Mouse (Mus musculus) liver, embryonic 12.5 days (tissue): ENCODE data around the gene Gm29106. TPM values are rescaled to one million over a fixed set of nuclear protein-coding genes. Genes with fewer than 3 reads are reported as not detected.
"Not testable (repeated sequence)": the region's sequence is repeated elsewhere in the genome, so short reads cannot be mapped to it uniquely, and the experiment has no call there.

Experiments used
- ATAC-seq: fragments of 200-750 bp; cut with Nextera tagmentation; 2 replicates; pipeline ENCODE4 v1.8.0; 2017; ENCODE audit warnings: moderate number of reproducible peaks, mild to moderate bottlenecking, moderate library complexity
- H3K27ac ChIP-seq: fragments of 300-500 bp; sonication (generic); 2 replicates; pipeline ENCODE4 v1.5.1; 2016; ENCODE audit warnings: mild to moderate bottlenecking
- H3K27me3 ChIP-seq: fragments of 300-500 bp; sonication (generic); replicated peaks from 2 replicates; pipeline ENCODE4 v1.6.1; 2016; ENCODE audit warnings: mild to moderate bottlenecking, moderate library complexity
- H3K36me3 ChIP-seq: fragments of 300-500 bp; sonication (generic); 2 replicates; pipeline ENCODE4 v1.6.1; 2016; ENCODE audit warnings: mild to moderate bottlenecking, moderate library complexity
- H3K4me1 ChIP-seq: fragments of 300-500 bp; sonication (generic); 2 replicates; pipeline ENCODE4 v1.6.1; 2016
- H3K4me2 ChIP-seq: fragments of 300-500 bp; sonication (generic); 2 replicates; pipeline ENCODE4 v1.6.1; 2016; ENCODE audit warnings: mild to moderate bottlenecking, moderate library complexity
- H3K4me3 ChIP-seq: fragments of 300-500 bp; sonication (generic); 2 replicates; pipeline ENCODE4 v1.5.1; 2016; ENCODE audit warnings: mild to moderate bottlenecking, moderate library complexity
- H3K9ac ChIP-seq: fragments of 300-500 bp; sonication (generic); 2 replicates; pipeline ENCODE4 v1.6.1; 2016; ENCODE audit warnings: mild to moderate bottlenecking, moderate library complexity
- H3K9me3 ChIP-seq: fragments of 300-500 bp; sonication (generic); replicated peaks from 2 replicates; pipeline ENCODE4 v1.6.1; 2016; ENCODE audit warnings: mild to moderate bottlenecking, moderate library complexity
- WGBS: fragments of 180-500 bp; shearing (Covaris S2); methylation state at CpG from one replicate; pipeline ENCODE4 v1.1.7; 2016; ENCODE audit not compliant: insufficient replicate concordance; 5-methylcytosine and 5-hydroxymethylcytosine counted together
- polyA plus RNA-seq: library from polyadenylated mRNA; unstranded; fragments of >200 nt; fragmentation: Nextera tagmentation; extraction: Ambion mirVana; gene quantifications from 2 replicates; pipeline ENCODE4 v1.2.1, GENCODE M21; 2016

The Gm29106 gene
- 0.07 and 0.08 TPM in 2 replicates for polyA plus RNA-seq

GRCm38 (mm10) chr1:118176242-118176641 is at the start of gene Gm29106:
Gene Gm29106, plus strand, starts transcription at chr1:118176542.
- 53% methylated on average over 2 of the region's 2 CpGs for WGBS
- H3K4me1 ChIP-seq, H3K4me3 ChIP-seq, H3K9me3 ChIP-seq, H3K36me3 ChIP-seq, H3K9ac ChIP-seq, H3K27me3 ChIP-seq, ATAC-seq, H3K4me2 ChIP-seq, H3K27ac ChIP-seq: not testable (repeated sequence)

DNA sequence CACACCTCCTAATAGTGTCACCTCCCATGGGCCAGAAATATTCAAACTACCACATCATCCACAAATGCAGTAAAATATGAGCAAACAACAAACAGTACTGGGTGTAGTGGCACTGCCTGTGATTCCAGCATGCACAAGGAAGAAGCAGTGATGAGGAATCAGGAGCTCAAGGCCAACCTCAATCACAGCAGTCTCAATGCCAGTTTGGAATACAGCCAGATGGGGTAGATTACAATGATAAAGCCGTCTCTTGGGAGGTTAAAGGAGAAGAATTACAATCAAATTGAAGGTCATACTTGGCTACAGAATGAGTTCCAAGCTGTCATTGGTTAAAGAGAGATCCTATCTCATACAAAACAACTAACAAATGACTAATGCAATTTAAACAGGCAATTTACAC is 52.2 kb downstream of the Gm29106 start:
- no peak for ATAC-seq
- H3K4me3 ChIP-seq = no peak overlapping the region
- no peak overlapping the region for H3K4me2 ChIP-seq
- no peaks in the 10 kb centered on the region for H3K4me1 ChIP-seq
- H3K27me3 ChIP-seq = no peaks in the 10 kb centered on the region
- no peak overlapping the region for H3K9ac ChIP-seq
- H3K36me3 ChIP-seq = no peaks in the 10 kb centered on the region
- H3K9me3 ChIP-seq = no peaks in the 10 kb centered on the region; the same call in 1 of the 2 replicates
- H3K27ac ChIP-seq = no peak overlapping the region
- 30% methylated on average over 1 of the region's 1 CpGs for WGBS

- WGBS = 47% methylated on average over 1 of the region's 1 CpGs
- H3K9ac ChIP-seq = no peak overlapping the region
- no peak for ATAC-seq
- no peak overlapping the region for H3K4me2 ChIP-seq
- no peaks in the 10 kb centered on the region for H3K36me3 ChIP-seq
- no peak overlapping the region for H3K4me3 ChIP-seq
- no peaks in the 10 kb centered on the region for H3K4me1 ChIP-seq
- H3K27me3 ChIP-seq = no peaks in the 10 kb centered on the region
- H3K9me3 ChIP-seq = no peaks in the 10 kb centered on the region
- H3K27ac ChIP-seq = no peak overlapping the region
These were observed 59.7 kb downstream of the Gm29106 start for GRCm38 (mm10) chr1:118236032-118236431.

Other genes with a start within 250 kb of the Gm29106 start
- gene Gm28168, start 248.5 kb upstream of the Gm29106 start, polyA plus RNA-seq = not detected in 2 replicates
- not detected in 2 replicates for gene Gm7145, start 210.6 kb upstream of the Gm29106 start, polyA plus RNA-seq
- 212 and 226 TPM in 2 replicates for gene Tsn, start 135.2 kb downstream of the Gm29106 start, polyA plus RNA-seq
- gene Nifk, start 145.3 kb downstream of the Gm29106 start, polyA plus RNA-seq = 81.9 and 86.3 TPM in 2 replicates
- 21.6 and 22.3 TPM in 2 replicates for gene Clasp1, start 212.5 kb downstream of the Gm29106 start, polyA plus RNA-seq